Mouse (Mus musculus): Measurements from ENCODE around the gene Cyfip2.

- TF ChIP-seq GATA1 (IDR thresholded peaks at IDR 0.05; ENCODE audit: borderline replicate concordance, low read length) (no peak), FLI1 (IDR thresholded peaks at IDR 0.05; ENCODE audit: low read length) (no peak)
Measured at GRCm38 (mm10) chr11:46185486-46185885, 127.2 kb downstream of the Cyfip2 start.
